Mouse (Mus musculus): ENCODE data around the gene Gm37240.

GRCm38 (mm10) chr3:85725110-85725509, 162.2 kb downstream of the Gm37240 start:
- TF ChIP-seq CHD2 (IDR thresholded peaks at IDR 0.05; ENCODE audit: low read depth, low read length) (no peak), ZC3H11A (IDR thresholded peaks at IDR 0.05; ENCODE audit: borderline replicate concordance, low read depth, low read length) (no peak)

Measured in ES-E14 (cell line).